Mouse (Mus musculus) intestine, embryonic 16.5 days (tissue): ENCODE data around the gene Sez6l. TPM values are rescaled to one million over a fixed set of nuclear protein-coding genes. Genes with fewer than 3 reads are reported as not detected.

Experiments
- ATAC-seq: fragments of 200-750 bp; cut with Nextera tagmentation; 2 replicates; pipeline ENCODE4 v1.8.0; 2017; ENCODE audit warnings: moderate TSS enrichment, moderate library complexity
- H3K27ac ChIP-seq: fragments of 300-500 bp; sonication (generic); 2 replicates; pipeline ENCODE4 v1.5.1; 2014; ENCODE audit warnings: mild to moderate bottlenecking, low read length
- H3K27me3 ChIP-seq: fragments of 300-500 bp; sonication (generic); replicated peaks from 2 replicates; pipeline ENCODE4 v1.6.1; 2014; ENCODE audit warnings: low read length, control low read depth, mixed read lengths; ENCODE audit not compliant: control insufficient read depth, insufficient read depth
- H3K36me3 ChIP-seq: fragments of 300-500 bp; sonication (generic); 2 replicates; pipeline ENCODE4 v1.6.1; 2014; ENCODE audit warnings: low read length, control low read depth; ENCODE audit not compliant: control insufficient read depth, insufficient read depth
- H3K4me1 ChIP-seq: fragments of 300-500 bp; sonication (generic); 2 replicates; pipeline ENCODE4 v1.6.1; 2014; ENCODE audit warnings: low read length, control low read depth, mixed read lengths; ENCODE audit not compliant: control insufficient read depth, insufficient read depth
- H3K4me2 ChIP-seq: fragments of 300-500 bp; sonication (generic); 2 replicates; pipeline ENCODE4 v1.6.1; 2014; ENCODE audit warnings: low read depth, low read length, control low read depth
- H3K4me3 ChIP-seq: fragments of 300-500 bp; sonication (generic); 2 replicates; pipeline ENCODE4 v1.5.1; 2014; ENCODE audit warnings: mild to moderate bottlenecking, low read length
- H3K9ac ChIP-seq: fragments of 300-500 bp; sonication (generic); 2 replicates; pipeline ENCODE4 v1.6.1; 2014; ENCODE audit warnings: low read depth, low read length
- H3K9me3 ChIP-seq: fragments of 300-500 bp; sonication (generic); 2 replicates; pipeline ENCODE4 v1.6.1; 2016; ENCODE audit warnings: low read length, control low read depth; ENCODE audit not compliant: control insufficient read depth
- WGBS: fragments of 180-500 bp; shearing (Covaris S2); extraction: QIAGEN DNeasy Blood & Tissue Kit; methylation state at CpG from one replicate; pipeline ENCODE4 v1.1.7; 2014; 5-methylcytosine and 5-hydroxymethylcytosine counted together
- polyA plus RNA-seq: library from polyadenylated mRNA; unstranded; fragments of >200 nt; fragmentation: Nextera tagmentation; extraction: Ambion mirVana; gene quantifications from 2 replicates; pipeline ENCODE4 v1.2.1, GENCODE M21; 2015

The Sez6l gene
- polyA plus RNA-seq, 1 experiment from 2014 or later = 1.5 TPM

GRCm38 (mm10) chr5:112496753-112497369, 80.1 kb downstream of the Sez6l start:
- H3K9ac ChIP-seq = no peak overlapping the region
- no peak overlapping the region for H3K27ac ChIP-seq
- H3K27me3 ChIP-seq = no peaks in the 10 kb centered on the region
- whole genome bisulfite sequencing = 76% methylated on average over 7 of the region's 7 CpGs
- no peaks in the 10 kb centered on the region for H3K36me3 ChIP-seq
- no peaks in the 10 kb centered on the region for H3K9me3 ChIP-seq
- H3K4me1 ChIP-seq = peaks cover 11% of the 10 kb centered on the region
- ATAC-seq = no peak
- H3K4me2 ChIP-seq = no peak overlapping the region
- no peak overlapping the region for H3K4me3 ChIP-seq

GRCm38 (mm10) chr5:112493492-112493891, 83.5 kb downstream of the Sez6l start:
- H3K4me3 ChIP-seq = no peak overlapping the region
- peaks cover 4% of the 10 kb centered on the region for H3K4me1 ChIP-seq
- peak; percentile 68 for ATAC-seq
- H3K4me2 ChIP-seq = no peak overlapping the region
- H3K27ac ChIP-seq = no peak overlapping the region
- no peaks in the 10 kb centered on the region for H3K9me3 ChIP-seq
- 34% methylated on average over 11 of the region's 11 CpGs for WGBS
- H3K9ac ChIP-seq = no peak overlapping the region
- no peaks in the 10 kb centered on the region for H3K27me3 ChIP-seq
- no peaks in the 10 kb centered on the region for H3K36me3 ChIP-seq

DNA sequence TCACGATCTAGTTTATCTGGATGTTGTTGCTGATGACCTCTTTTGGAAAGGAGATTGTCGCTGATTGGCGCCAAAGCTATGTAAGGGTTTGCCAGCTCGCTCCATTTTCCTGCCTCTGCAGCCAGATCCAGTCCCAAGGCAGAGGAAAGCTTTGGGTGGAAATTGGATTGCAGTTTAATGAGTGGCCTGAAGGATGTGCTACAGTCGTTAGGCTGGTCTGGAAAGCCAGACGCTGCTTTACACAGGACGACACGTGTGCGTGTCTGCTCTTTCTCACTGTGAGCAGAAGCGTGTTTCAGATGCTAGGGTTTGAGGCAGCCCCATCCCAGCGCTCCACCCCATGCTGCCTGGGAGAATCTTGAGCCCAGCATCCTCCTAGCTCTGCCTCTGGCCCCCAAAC, 85.5 kb downstream of the Sez6l start:
- no peak overlapping the region for H3K27ac ChIP-seq
- no peak overlapping the region for H3K4me3 ChIP-seq
- peak; percentile 38; the same call in 1 of the 2 replicates for ATAC-seq
- H3K9ac ChIP-seq = no peak overlapping the region
- H3K4me2 ChIP-seq = no peak overlapping the region
- H3K27me3 ChIP-seq = no peaks in the 10 kb centered on the region; the same call in 1 of the 2 replicates
- no peaks in the 10 kb centered on the region for H3K9me3 ChIP-seq
- peaks cover 4% of the 10 kb centered on the region for H3K4me1 ChIP-seq
- H3K36me3 ChIP-seq = no peaks in the 10 kb centered on the region
- WGBS = 40% methylated on average over 11 of the region's 11 CpGs

GRCm38 (mm10) chr5:112488101-112488776, 88.7 kb downstream of the Sez6l start:
- WGBS = 69% methylated on average over 8 of the region's 8 CpGs
- Histone ChIP-seq H3K4me3 (no peak overlapping the region), H3K4me1 (no peaks in the 10 kb centered on the region), H3K9me3 (no peaks in the 10 kb centered on the region), H3K27ac (no peak overlapping the region), H3K4me2 (no peak overlapping the region), H3K36me3 (no peaks in the 10 kb centered on the region), H3K27me3 (peaks cover 3% of the 10 kb centered on the region; the same call in 1 of the 2 replicates), H3K9ac (no peak overlapping the region)
- ATAC-seq = no peak

DNA sequence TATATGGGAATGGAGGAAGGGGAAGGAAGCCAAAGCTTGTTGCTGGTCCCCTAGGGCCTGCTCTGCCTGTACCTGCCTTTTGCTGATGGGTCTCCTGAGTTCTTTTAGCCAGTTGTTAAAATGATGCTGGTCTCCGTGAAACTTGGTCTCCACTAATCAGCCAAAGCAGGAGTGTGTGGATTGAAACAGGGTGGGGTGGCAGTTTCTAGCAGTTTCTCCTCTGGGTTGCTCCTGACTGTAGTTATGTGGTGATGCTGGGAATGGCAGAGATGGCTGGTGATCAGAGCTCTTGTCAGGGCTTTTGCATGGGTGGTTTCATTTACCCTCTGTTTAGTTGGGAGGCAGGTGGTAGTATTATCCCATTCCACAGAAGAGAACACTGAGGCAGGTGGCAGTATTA, 89.5 kb downstream of the Sez6l start:
- Histone ChIP-seq H3K4me3 (no peak overlapping the region), H3K9ac (no peak overlapping the region), H3K9me3 (no peaks in the 10 kb centered on the region), H3K27me3 (peaks cover 3% of the 10 kb centered on the region; the same call in 1 of the 2 replicates), H3K27ac (no peak overlapping the region), H3K4me1 (no peaks in the 10 kb centered on the region), H3K4me2 (no peak overlapping the region), H3K36me3 (no peaks in the 10 kb centered on the region)
- no peak for ATAC-seq
- 95% methylated on average over 1 of the region's 1 CpGs for WGBS

GRCm38 (mm10) chr5:112486415-112486814, 90.6 kb downstream of the Sez6l start:
- Histone ChIP-seq H3K9me3 (no peaks in the 10 kb centered on the region), H3K27ac (no peak overlapping the region), H3K4me2 (no peak overlapping the region), H3K27me3 (peaks cover 3% of the 10 kb centered on the region; the same call in 1 of the 2 replicates), H3K36me3 (no peaks in the 10 kb centered on the region), H3K4me1 (no peaks in the 10 kb centered on the region), H3K4me3 (no peak overlapping the region), H3K9ac (no peak overlapping the region)
- 68% methylated on average over 5 of the region's 5 CpGs for WGBS
- ATAC-seq = no peak

- Histone ChIP-seq H3K4me2 (no peak overlapping the region), H3K36me3 (no peaks in the 10 kb centered on the region), H3K27ac (no peak overlapping the region), H3K4me1 (no peaks in the 10 kb centered on the region), H3K4me3 (no peak overlapping the region), H3K9ac (no peak overlapping the region), H3K9me3 (no peaks in the 10 kb centered on the region), H3K27me3 (peaks cover 3% of the 10 kb centered on the region; the same call in 1 of the 2 replicates)
- ATAC-seq = peak; percentile 50; the same call in 1 of the 2 replicates
- WGBS = 25% methylated on average over 13 of the region's 13 CpGs
Measured at GRCm38 (mm10) chr5:112484924-112485715, 91.9 kb downstream of the Sez6l start.

DNA sequence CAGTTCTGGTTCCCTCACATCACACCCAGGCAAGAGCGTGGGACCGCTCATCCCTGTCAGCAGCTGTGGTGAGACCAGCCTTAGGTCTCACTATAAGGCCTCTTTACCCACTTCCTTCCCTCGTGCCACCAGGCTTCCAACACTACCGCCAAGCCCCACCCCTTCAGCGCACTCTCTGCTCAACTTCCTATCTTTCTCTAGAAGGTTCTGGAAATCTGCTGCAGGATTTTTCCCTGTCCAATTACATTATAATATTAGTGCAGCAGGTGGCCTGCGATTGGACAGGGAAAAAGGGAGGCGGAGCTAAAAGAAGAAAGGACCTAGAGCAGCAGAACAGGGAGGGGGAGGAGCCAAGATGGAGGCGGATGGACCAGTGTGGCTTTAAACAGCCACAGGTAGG, 94.0 kb downstream of the Sez6l start:
- Histone ChIP-seq H3K4me1 (no peaks in the 10 kb centered on the region), H3K27ac (no peak overlapping the region), H3K27me3 (peaks cover 3% of the 10 kb centered on the region; the same call in 1 of the 2 replicates), H3K4me3 (no peak overlapping the region), H3K9ac (no peak overlapping the region), H3K4me2 (no peak overlapping the region), H3K9me3 (no peaks in the 10 kb centered on the region), H3K36me3 (no peaks in the 10 kb centered on the region)
- 83% methylated on average over 8 of the region's 8 CpGs for WGBS
- no peak for ATAC-seq

GRCm38 (mm10) chr5:112482551-112482950, 94.4 kb downstream of the Sez6l start:
- WGBS = 63% methylated on average over 13 of the region's 13 CpGs
- Histone ChIP-seq H3K4me1 (no peaks in the 10 kb centered on the region), H3K27ac (no peak overlapping the region), H3K27me3 (peaks cover 3% of the 10 kb centered on the region; the same call in 1 of the 2 replicates), H3K36me3 (no peaks in the 10 kb centered on the region), H3K9me3 (no peaks in the 10 kb centered on the region), H3K4me3 (no peak overlapping the region), H3K9ac (no peak overlapping the region), H3K4me2 (no peak overlapping the region)
- ATAC-seq = no peak
